Mouse (Mus musculus) ovary, postnatal 36 days (tissue): ENCODE results near the gene Npff.

ENCODE experiments used
- DNase-seq: peaks from one replicate; pipeline ENCODE4 v3.0.0; 2022; ENCODE audit warnings: low spot score, mixed read lengths

Gene Npff

GRCm38 (mm10) chr15:102519211-102520141 lies 5.3 kb downstream of the Npff start:
- DNase-seq: no peak

DNA sequence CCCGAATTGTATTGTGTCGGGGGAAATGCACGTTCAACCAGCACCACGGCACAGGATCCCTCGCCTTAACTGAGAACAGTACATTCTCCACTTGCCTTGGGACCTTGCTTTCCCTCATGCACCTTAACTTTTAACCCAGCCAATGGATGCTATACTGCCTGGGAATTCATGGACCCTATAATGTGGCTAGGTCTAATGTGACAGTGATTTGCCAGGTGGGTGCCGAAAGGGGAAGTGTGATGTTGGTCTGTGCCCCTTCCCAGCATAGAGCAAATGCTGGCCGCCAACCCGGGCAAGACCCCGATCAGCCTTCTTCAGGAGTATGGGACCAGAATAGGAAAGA lies 5.9 kb downstream of the Npff start:
- no peak for DNase-seq

DNA sequence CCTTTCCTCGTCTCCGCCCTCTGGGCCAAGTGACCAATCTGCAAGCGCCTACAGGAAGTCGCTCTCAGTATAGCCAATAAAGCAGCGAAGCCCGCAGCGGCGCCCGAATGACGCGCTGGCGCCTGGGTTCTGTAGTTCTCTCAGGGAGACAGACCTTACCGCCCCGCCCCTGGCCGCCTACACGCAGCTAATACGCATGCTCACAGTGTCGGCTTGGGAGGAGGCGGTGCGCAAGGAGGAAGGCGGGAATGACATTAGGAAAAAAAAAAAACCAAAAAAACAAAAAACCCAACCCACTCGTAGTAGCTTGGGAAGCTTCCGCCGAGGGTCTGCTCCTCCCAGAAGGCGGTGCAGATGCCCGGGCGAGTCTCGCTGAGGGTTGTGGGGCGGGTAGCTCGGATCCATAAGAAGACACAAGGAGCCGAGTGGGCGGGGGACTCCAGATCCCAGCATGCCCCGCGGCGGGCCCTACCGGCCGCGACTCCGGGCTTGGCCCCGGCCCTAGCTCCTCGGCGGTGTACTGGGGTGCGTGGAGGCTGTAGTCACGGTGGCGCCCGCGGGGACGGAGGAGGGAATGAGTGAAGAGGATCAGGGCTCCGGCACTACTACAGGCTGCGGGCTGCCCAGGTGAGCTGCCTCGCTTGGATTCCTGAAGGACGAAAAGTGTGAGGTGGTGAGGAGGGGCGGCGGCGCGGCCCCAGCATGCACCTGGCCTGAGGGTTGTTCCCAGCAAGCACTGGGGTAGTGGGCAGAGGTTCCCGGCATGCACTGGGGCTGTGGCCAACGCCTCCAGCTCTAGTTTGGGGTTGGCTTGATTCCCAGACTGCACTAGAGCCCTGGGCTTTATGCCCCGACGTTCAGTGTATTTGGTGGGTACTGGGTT lies 6.5 kb downstream of the Npff start, which contains the start of gene Tarbp2:
Gene Tarbp2 (plus strand): TSS at position 217 of the 883 bp plus-strand sequence.
- DNase-seq: peak; percentile 99

DNA sequence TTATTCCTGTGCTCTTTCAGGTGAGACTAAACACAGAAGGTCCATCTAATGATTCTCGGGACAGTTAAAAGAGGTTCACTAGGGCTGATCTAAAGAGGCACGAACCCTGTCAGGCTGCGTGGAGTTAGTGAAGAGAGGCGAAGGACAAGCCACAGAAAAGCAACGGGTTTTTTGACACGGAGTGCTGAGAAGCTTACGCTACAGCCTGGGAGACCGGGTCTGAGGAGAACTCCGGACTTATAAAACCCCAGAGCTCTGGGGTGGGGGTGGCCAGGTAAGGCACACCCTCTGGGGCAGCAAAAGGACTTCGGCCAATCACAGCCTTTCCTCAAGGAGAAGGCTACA lies 7.1 kb downstream of the Npff start:
- DNase-seq: no peak

DNA sequence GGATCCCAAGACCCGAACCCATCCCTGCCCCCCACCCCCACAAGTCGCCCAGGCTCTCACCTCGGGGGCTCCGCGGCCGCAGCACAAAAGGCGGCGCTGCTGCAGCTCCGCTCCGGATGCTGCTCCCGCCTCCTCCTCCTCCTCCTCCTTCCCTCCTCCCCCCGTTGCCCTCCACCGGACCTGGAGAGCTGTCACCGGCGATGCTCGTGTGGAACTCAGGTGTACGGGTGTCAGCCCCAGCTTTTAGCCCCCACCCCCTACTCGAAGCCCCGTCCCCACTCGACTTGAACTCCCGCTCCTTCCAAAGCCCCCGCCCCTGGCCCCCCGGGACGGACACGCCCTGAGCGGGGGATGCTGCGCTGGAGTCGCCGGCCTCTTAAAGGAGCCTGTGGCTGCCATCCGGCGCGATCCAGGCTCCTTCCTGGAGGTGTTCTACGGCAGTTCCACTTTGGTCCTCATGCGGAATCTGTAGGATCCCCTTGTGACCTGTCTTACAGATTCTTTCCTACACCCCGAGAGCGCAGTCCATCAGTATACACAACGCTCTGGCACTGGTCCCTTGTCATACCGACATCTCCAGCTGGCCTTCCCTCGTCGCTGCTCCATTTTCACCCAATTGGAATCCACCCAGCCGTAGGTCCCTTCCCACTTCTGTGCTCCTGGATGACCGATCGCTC lies 7.9 kb downstream of the Npff start, which contains the start of gene Map3k12:
Gene Map3k12 (minus strand): TSS at position 337 of the 677 bp plus-strand sequence.
- DNase-seq: peak; percentile 74

DNA sequence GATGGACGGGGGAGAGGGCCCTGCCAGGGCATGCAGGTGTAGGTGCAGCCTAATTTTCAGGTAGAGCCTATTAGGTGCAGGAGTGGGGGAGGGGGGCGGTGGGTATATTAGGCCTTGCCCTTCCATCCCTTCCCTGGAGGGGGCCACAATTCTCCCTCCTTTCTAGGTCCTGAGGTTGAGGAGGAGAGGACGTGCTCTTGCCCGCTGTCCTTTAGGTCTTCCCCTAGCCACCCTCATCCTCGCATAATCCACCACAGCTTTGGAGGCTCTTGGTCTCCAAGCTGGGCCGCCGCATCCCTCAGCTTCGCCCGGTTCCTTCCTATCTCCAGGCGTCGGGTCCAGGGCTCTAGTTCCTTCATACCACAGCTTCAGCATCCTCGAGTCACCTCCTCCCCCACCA lies 8.4 kb downstream of the Npff start:
- no peak for DNase-seq

DNA sequence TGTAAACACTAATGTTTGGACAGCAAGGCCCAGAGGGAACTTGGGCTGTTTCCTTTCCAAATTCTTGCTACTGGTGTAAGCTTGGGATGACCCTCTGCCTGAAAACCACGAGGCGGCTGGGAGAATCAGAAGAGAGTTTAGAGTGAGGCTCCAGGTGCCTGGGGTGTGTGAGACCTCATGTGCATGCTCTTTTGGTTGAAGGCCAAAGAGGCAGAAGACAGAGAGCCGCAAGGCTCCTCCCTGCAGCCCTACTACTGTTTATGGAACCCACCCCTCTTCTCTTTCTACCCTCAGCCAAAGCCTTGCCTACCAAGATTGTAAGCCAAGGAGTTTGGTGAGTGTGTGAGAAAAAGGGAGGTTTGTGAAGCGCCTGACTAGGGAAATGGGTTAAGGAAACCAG lies 9.0 kb downstream of the Npff start:
- DNase-seq: no peak

DNA sequence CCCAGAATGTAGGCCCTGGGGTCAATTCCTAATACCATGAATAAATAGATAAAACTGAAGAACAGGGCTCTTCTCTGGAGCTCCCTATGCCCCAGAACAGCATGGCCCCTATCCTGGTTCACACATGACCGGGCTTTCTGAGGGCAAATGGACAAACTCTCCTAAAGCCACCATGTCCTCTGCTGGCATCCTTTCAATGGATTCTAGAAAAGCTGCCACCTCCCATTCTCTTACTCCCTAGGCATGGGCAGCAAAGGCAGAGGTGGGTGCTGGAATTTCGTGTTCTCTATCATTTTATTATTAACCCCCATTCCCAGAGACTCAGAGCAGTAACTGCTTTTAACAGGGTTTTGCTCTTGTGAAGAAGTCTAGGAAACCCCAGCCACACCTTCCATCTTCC lies 9.5 kb downstream of the Npff start:
- no peak for DNase-seq

DNA sequence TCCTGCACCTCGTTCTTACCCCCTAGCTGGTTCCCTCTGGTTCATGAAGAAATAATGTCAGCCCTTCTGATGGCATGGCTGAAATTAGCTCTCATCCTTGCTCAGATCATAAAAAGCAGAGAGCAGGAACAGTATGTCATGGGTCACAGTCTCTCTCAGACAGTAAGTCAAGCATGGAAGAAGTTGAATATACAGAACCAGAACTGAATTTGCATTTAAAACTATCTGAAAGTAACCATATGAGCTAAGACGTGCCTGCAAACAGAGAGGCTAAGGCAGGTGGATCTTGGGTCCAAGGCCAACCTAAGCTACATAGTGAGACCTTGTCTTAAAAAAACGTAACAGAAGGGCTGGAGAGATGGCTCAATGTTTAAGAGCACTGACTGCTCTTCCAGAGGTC lies 11.7 kb downstream of the Npff start:
- no peak for DNase-seq

DNA sequence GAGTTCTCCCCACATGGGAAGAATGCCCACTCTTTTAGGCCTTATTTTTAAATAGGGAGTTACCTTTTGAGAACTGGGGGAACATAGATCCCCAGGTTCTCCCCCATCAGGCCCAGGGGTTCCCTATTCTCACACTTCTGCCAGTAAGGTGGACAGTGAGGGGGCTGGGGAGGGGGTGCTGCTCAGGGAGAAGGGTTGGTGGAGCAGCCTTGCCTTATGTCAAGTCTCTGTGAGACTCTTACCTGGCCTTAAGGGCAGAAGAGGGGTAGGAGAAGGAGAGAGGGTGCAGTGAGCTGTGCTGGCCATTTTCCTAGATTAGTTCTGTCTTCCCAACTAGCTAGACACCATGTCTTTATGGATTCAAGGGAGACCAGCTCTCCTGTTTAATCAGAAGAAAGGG lies 12.3 kb downstream of the Npff start:
- no peak for DNase-seq

GRCm38 (mm10) chr15:102512010-102512409 lies 12.7 kb downstream of the Npff start:
- DNase-seq: no peak

- no peak for DNase-seq
Observed at GRCm38 (mm10) chr15:102511285-102511833, 13.4 kb downstream of the Npff start.

- peak; percentile 87 for DNase-seq
Observed at GRCm38 (mm10) chr15:102510590-102511284, 14.0 kb downstream of the Npff start.

DNA sequence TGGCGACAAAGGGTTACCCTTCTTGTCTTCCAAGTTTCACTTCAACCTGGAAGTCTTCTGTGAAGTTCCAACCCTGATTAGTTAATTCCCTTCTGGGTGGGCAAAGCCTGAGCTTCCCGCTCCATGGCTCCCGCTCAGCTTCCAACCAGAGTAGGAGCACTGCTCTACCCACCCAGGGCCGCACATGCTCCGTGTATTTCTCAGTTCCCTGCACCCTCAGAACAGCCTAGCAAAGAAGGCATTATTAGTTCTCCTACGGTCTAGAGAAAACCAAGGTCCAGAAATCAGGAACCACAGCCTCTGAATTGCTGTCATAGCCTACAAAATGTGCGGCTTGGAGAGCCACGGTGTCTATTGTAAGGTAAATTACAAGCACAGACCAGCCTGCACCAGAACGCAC lies 14.6 kb downstream of the Npff start:
- DNase-seq: no peak

DNA sequence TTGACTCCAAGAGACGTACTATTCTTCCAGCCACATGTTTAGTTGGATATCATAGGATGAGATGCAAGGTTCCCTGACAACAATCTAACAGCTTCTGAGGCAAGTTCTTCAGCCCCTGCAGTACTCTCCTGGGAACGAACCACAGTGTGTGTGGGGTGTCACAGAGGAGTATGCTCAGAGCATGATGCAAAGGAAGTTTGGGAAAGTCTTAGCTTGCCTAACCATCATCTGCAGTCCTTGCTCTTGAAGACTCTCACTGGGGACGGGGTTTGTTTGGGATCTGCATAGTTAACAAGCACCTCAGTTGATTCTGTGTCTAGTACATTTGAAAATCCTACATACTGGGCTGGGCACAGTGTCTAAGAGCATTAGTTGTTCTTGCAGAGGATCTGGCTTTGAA lies 16.4 kb downstream of the Npff start:
- DNase-seq: no peak

- DNase-seq: no peak
Observed at GRCm38 (mm10) chr15:102507561-102507960, 17.2 kb downstream of the Npff start.

DNA sequence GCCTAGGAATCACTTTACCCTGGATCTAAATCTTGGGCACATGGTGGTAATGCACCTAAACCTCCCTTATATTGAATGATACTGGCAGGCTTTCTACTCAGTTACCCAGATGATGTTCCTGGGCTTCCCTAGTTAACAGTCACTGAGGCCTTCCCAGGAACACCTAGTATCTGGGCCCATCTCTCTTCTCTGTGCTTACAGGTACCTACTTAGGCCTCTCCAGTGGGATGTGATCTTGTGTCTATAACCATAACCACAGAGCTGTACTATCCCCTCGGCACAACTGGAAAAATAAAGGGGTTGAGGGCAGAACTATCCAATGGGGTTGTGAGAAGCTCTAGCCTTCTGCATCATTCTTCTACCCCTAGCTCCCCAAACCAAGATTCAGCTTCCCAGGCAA lies 17.9 kb downstream of the Npff start:
- no peak for DNase-seq

DNA sequence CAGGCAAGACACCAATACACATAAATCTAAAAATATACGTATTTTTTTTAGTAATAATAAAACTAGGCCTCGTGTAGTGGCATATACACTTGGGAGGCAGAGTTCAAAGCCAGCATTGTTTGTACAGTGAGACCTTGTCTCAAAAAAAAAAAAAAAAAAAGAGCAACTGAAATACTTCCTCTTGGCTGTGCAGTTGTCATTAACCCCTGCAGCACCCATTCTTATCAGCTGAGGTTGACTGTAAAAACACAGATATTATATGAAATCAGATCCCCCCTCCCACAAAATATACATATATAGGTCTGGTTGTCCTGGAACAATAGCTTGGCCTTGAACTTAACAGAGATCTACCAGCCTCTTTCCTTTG lies 18.3 kb downstream of the Npff start:
- DNase-seq: no peak

- no peak for DNase-seq
Observed at GRCm38 (mm10) chr15:102505770-102506463, 18.8 kb downstream of the Npff start.

- no peak for DNase-seq
Observed at GRCm38 (mm10) chr15:102505073-102505769, 19.5 kb downstream of the Npff start.
